Mouse (Mus musculus) liver, postnatal 0 days (tissue): ENCODE data around the gene Krt17. TPM values are rescaled to one million over a fixed set of nuclear protein-coding genes. Genes with fewer than 3 reads are reported as not detected.

Experiments
- ATAC-seq: fragments of 200-750 bp; cut with Nextera tagmentation; 2 replicates; pipeline ENCODE4 v1.8.0; 2017; ENCODE audit warnings: mild to moderate bottlenecking, moderate library complexity
- DNase-seq: peaks from one replicate; pipeline ENCODE4 v3.0.0-alpha.2; 2016
- H3K27ac ChIP-seq: fragments of 300-500 bp; sonication (generic); 2 replicates; pipeline ENCODE4 v1.5.1; 2014; ENCODE audit warnings: antibody characterized with exemption, moderate library complexity, mild to moderate bottlenecking, low read depth
- H3K27me3 ChIP-seq: fragments of 300-500 bp; sonication (generic); 2 replicates; pipeline ENCODE4 v1.6.1; 2014; ENCODE audit warnings: low read length, control low read depth, mixed read lengths; ENCODE audit not compliant: insufficient read depth
- H3K36me3 ChIP-seq: fragments of 300-500 bp; sonication (generic); replicated peaks from 2 replicates; pipeline ENCODE4 v1.6.1; 2014; ENCODE audit warnings: mild to moderate bottlenecking, control low read depth, low read length, moderate library complexity, mixed read lengths; ENCODE audit not compliant: insufficient read depth
- H3K4me1 ChIP-seq: fragments of 300-500 bp; sonication (generic); 2 replicates; pipeline ENCODE4 v1.6.1; 2014; ENCODE audit warnings: antibody characterized with exemption, mild to moderate bottlenecking, control low read depth; ENCODE audit not compliant: insufficient read depth
- H3K4me2 ChIP-seq: fragments of 300-500 bp; sonication (generic); 2 replicates; pipeline ENCODE4 v1.6.1; 2014; ENCODE audit warnings: low read depth, mild to moderate bottlenecking, low read length, moderate library complexity, mixed read lengths
- H3K4me3 ChIP-seq: fragments of 300-500 bp; sonication (generic); 2 replicates; pipeline ENCODE4 v1.5.1; 2014; ENCODE audit warnings: low read depth, low read length
- H3K9ac ChIP-seq: fragments of 300-500 bp; sonication (generic); replicated peaks from 2 replicates; pipeline ENCODE4 v1.6.1; 2014; ENCODE audit warnings: mild to moderate bottlenecking, moderate library complexity
- H3K9me3 ChIP-seq: fragments of 300-500 bp; sonication (generic); 2 replicates; pipeline ENCODE4 v1.6.1; 2016; ENCODE audit warnings: mild to moderate bottlenecking, control low read depth, low read length, mixed read lengths
- CTCF ChIP-seq: sonication (generic); IDR thresholded peaks from 2 replicates; pipeline ENCODE4 v1.5.1; 2016; ENCODE audit warnings: antibody characterized with exemption, low read depth
- EP300 ChIP-seq: IDR thresholded peaks from 2 replicates; pipeline ENCODE4 v1.6.1; 2016; ENCODE audit warnings: antibody characterized with exemption, low read depth, mild to moderate bottlenecking
- WGBS: fragments of 180-500 bp; shearing (Covaris S2); extraction: QIAGEN DNeasy Blood & Tissue Kit; methylation state at CpG from one replicate; pipeline ENCODE4 v1.1.7; 2014; ENCODE audit not compliant: insufficient replicate concordance; 5-methylcytosine and 5-hydroxymethylcytosine counted together
- polyA plus RNA-seq: library from polyadenylated mRNA; unstranded; fragments of >200 nt; fragmentation: Nextera tagmentation; extraction: Ambion mirVana; gene quantifications from 2 replicates; pipeline ENCODE4 v1.2.1, GENCODE M21; 2015

Krt17 gene
- polyA plus RNA-seq, 1 experiment from 2014 or later = 0.09 TPM

GRCm38 (mm10) chr11:100219304-100219703 lies 41.5 kb downstream of the Krt17 start:
- no peaks in the 10 kb centered on the region for H3K4me1 ChIP-seq
- no peaks in the 10 kb centered on the region for H3K27me3 ChIP-seq
- H3K4me2 ChIP-seq = no peak overlapping the region
- H3K27ac ChIP-seq = no peak overlapping the region
- H3K9me3 ChIP-seq = no peaks in the 10 kb centered on the region
- TF ChIP-seq EP300 (no peak), CTCF (no peak)
- ATAC-seq (no peak), DNase-seq (no peak)
- no peaks in the 10 kb centered on the region for H3K36me3 ChIP-seq
- no peak overlapping the region for H3K9ac ChIP-seq
- WGBS = 59% methylated on average over 4 of the region's 4 CpGs
- no peak overlapping the region for H3K4me3 ChIP-seq

DNA sequence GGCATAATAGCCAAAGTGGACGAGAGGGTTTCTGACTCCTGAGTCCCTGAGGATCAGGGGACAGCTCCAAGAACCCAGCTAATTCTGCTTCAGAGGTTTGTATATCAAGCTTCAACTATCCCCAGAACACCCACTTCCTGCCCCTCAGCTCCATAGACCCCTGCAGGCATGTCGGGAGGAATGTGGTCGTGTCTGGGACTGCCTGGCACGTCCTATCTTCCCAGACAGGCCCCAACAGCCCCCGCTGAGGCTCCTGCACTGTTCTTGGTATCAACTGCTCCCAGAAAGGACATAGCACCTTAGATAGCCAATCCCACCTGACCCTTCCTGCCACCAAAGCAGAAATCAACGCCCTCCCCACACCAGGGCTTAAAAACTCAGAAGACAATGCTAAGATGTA lies 52.3 kb downstream of the Krt17 start:
- no peaks in the 10 kb centered on the region for H3K36me3 ChIP-seq
- 36% methylated on average over 6 of the region's 6 CpGs for WGBS
- no peak for DNase-seq
- no peaks in the 10 kb centered on the region for H3K27me3 ChIP-seq
- no peak overlapping the region for H3K4me2 ChIP-seq
- no peaks in the 10 kb centered on the region for H3K9me3 ChIP-seq
- no peak overlapping the region for H3K4me3 ChIP-seq
- TF ChIP-seq EP300 = no peak
- no peak for TF ChIP-seq CTCF
- no peak overlapping the region for H3K27ac ChIP-seq
- H3K9ac ChIP-seq = no peak overlapping the region
- H3K4me1 ChIP-seq = no peaks in the 10 kb centered on the region
- ATAC-seq = no peak

GRCm38 (mm10) chr11:100207498-100207897 lies 53.3 kb downstream of the Krt17 start, which contains the start of gene Krt14:
Gene Krt14 (minus strand): TSS chr11:100207548.
- DNase-seq (no peak), ATAC-seq (no peak)
- no peak within 1 kb of the TSS for H3K4me3 ChIP-seq
- no peak within 1 kb of the TSS for H3K9ac ChIP-seq
- H3K9me3 ChIP-seq = no peaks in the 10 kb centered on the region
- TF ChIP-seq EP300 (no peak), CTCF (no peak)
- no peaks in the 10 kb centered on the region for H3K27me3 ChIP-seq
- H3K27ac ChIP-seq = no peak within 1 kb of the TSS
- 81% methylated on average over 8 of the region's 8 CpGs for WGBS
- H3K4me2 ChIP-seq = no peak within 1 kb of the TSS
- H3K4me1 ChIP-seq = no peaks in the 10 kb centered on the region
- H3K36me3 ChIP-seq = no peaks in the 10 kb centered on the region

Other genes starting within 250 kb of the Krt17 start
- gene Krt33a, start 244.8 kb downstream of the Krt17 start, polyA plus RNA-seq = not detected in 2 replicates
- gene Krt33b, start 231.2 kb downstream of the Krt17 start, polyA plus RNA-seq = not detected in 2 replicates
- not detected in 2 replicates for gene Krt34, start 219.5 kb downstream of the Krt17 start, polyA plus RNA-seq
- not detected in 2 replicates for gene Krt31, start 210.5 kb downstream of the Krt17 start, polyA plus RNA-seq
- gene Krt32, start 172.8 kb downstream of the Krt17 start, polyA plus RNA-seq = not detected in 2 replicates
- not detected in 2 replicates for gene Krt35, start 164.8 kb downstream of the Krt17 start, polyA plus RNA-seq
- gene Krt36, start 155.4 kb downstream of the Krt17 start, polyA plus RNA-seq = not detected in 2 replicates
- not detected in 2 replicates for gene Krt13, start 139.5 kb downstream of the Krt17 start, polyA plus RNA-seq
- 0.11 TPM in 1 of 2 replicates, not detected in the other for gene Krt15, start 125.1 kb downstream of the Krt17 start, polyA plus RNA-seq
- gene Krt19, start 112.4 kb downstream of the Krt17 start, polyA plus RNA-seq = 5.5 and 7.8 TPM in 2 replicates
- gene Krt9, start 67.8 kb downstream of the Krt17 start, polyA plus RNA-seq = not detected in 2 replicates
- 0.32 and 1.2 TPM in 2 replicates for gene Krt14, start 53.5 kb downstream of the Krt17 start, polyA plus RNA-seq
- not detected in 2 replicates for gene Krt16, start 12.1 kb downstream of the Krt17 start, polyA plus RNA-seq
- gene Krt42, start 8.8 kb upstream of the Krt17 start, polyA plus RNA-seq = not detected in 2 replicates
- gene Eif1, start 58.9 kb upstream of the Krt17 start, polyA plus RNA-seq = 1,752 and 1,956 TPM in 2 replicates
- not detected in 2 replicates for gene Gast, start 73.4 kb upstream of the Krt17 start, polyA plus RNA-seq
- 0.78 and 0.81 TPM in 2 replicates for gene Hap1, start 95.1 kb upstream of the Krt17 start, polyA plus RNA-seq
- gene Jup, start 136.7 kb upstream of the Krt17 start, polyA plus RNA-seq = 17.5 and 18.9 TPM in 2 replicates
- 3.4 and 4.6 TPM in 2 replicates for gene P3h4, start 153.8 kb upstream of the Krt17 start, polyA plus RNA-seq
- gene Fkbp10, start 154.7 kb upstream of the Krt17 start, polyA plus RNA-seq = 7.4 and 9.0 TPM in 2 replicates
- gene Nt5c3b, start 180.8 kb upstream of the Krt17 start, polyA plus RNA-seq = 11.1 and 11.9 TPM in 2 replicates
- 0.07 TPM in 2 replicates for gene Klhl10, start 180.9 kb upstream of the Krt17 start, polyA plus RNA-seq
- 0.88 and 1.3 TPM in 2 replicates for gene Klhl11, start 211.7 kb upstream of the Krt17 start, polyA plus RNA-seq